22 mouse cellular contexts compared by ENCODE assay signal in genomic region chr12:36477501-36477900, GRCm38 (mm10).
DNase-seq lines count a peak whose midpoint lies in the region; ATAC-seq lines count a peak whose summit lies in the region.
"Had no signal": no experiment of that assay in that cellular context is flagged by ENCODE, and none has a peak within 500 bp of the region (broad histone marks: within the 10 kb centered on the region; RNA-seq: fewer than 3 reads in every experiment).

No protein-coding gene starts in this region.

- peak overlapping the region; percentile 57 for H3K27ac ChIP-seq in intestine, embryonic 14.5 days (ENCODE audit: low read depth)
- no peak overlapping the region; the same call in 1 of the 2 replicates for H3K27ac ChIP-seq in intestine, embryonic 16.5 days (ENCODE audit: low read length)
- H3K27ac ChIP-seq in lung, embryonic 16.5 days (ENCODE audit: low read length), result peak overlapping the region; percentile 74
- H3K27ac ChIP-seq in stomach, embryonic 15.5 days, result peak overlapping the region; percentile 44; the same call in 1 of the 2 replicates
- H3K27ac ChIP-seq: forebrain, embryonic 12.5 days; hindbrain, embryonic 13.5 days; limb, embryonic 12.5 days; liver, embryonic 13.5 days had no signal

- H3K27me3 ChIP-seq in intestine, embryonic 14.5 days (replicated peaks; ENCODE audit: control insufficient read depth, insufficient read depth, low read length), result no peaks in the 10 kb centered on the region
- no peaks in the 10 kb centered on the region for H3K27me3 ChIP-seq in intestine, embryonic 16.5 days (replicated peaks; ENCODE audit: control insufficient read depth, insufficient read depth, low read length)
- H3K27me3 ChIP-seq in lung, embryonic 16.5 days (ENCODE audit: control insufficient read depth, insufficient read depth, low read depth, low read length), result no peaks in the 10 kb centered on the region
- no peaks in the 10 kb centered on the region for H3K27me3 ChIP-seq in stomach, embryonic 15.5 days (replicated peaks)
- H3K27me3 ChIP-seq: forebrain, embryonic 12.5 days; hindbrain, embryonic 13.5 days; limb, embryonic 12.5 days; liver, embryonic 13.5 days; megakaryocyte, embryonic 14.5 days had no signal

- H3K4me1 ChIP-seq in intestine, embryonic 14.5 days (replicated peaks; ENCODE audit: control insufficient read depth, insufficient read depth, low read length), result peaks cover 18% of the 10 kb centered on the region; the same call in 1 of the 2 replicates
- H3K4me1 ChIP-seq in intestine, embryonic 16.5 days (ENCODE audit: control insufficient read depth, insufficient read depth, low read length), result peaks cover 13% of the 10 kb centered on the region
- H3K4me1 ChIP-seq in lung, embryonic 16.5 days (replicated peaks; ENCODE audit: control insufficient read depth, insufficient read depth, low read length), result peaks cover 2% of the 10 kb centered on the region; the same call in 1 of the 2 replicates
- H3K4me1 ChIP-seq in stomach, embryonic 15.5 days, result peaks cover 8% of the 10 kb centered on the region
- H3K4me1 ChIP-seq: forebrain, embryonic 12.5 days; hindbrain, embryonic 13.5 days; liver, embryonic 13.5 days; megakaryocyte, embryonic 14.5 days had no signal

- no peaks in the 10 kb centered on the region for H3K9me3 ChIP-seq in intestine, embryonic 14.5 days (ENCODE audit: control insufficient read depth, low read length)
- no peaks in the 10 kb centered on the region for H3K9me3 ChIP-seq in intestine, embryonic 16.5 days (ENCODE audit: control insufficient read depth, low read length)
- H3K9me3 ChIP-seq in lung, embryonic 16.5 days (ENCODE audit: control insufficient read depth, low read length), result no peaks in the 10 kb centered on the region
- no peaks in the 10 kb centered on the region for H3K9me3 ChIP-seq in stomach, embryonic 15.5 days
- H3K9me3 ChIP-seq: forebrain, embryonic 12.5 days; G1E; hindbrain, embryonic 13.5 days; limb, embryonic 12.5 days; liver, embryonic 13.5 days; megakaryocyte, embryonic 14.5 days had no signal

- 31% methylated on average over 6 of the region's 6 CpGs for WGBS in intestine, embryonic 14.5 days
- WGBS in intestine, embryonic 16.5 days, result 39% methylated on average over 6 of the region's 6 CpGs
- WGBS in lung, embryonic 16.5 days, result 30% methylated on average over 6 of the region's 6 CpGs
- 39% methylated on average over 6 of the region's 6 CpGs for WGBS in stomach, embryonic 15.5 days

- no peak overlapping the region for H3K4me2 ChIP-seq in intestine, embryonic 14.5 days (ENCODE audit: low read length)
- H3K4me2 ChIP-seq in intestine, embryonic 16.5 days (ENCODE audit: low read depth, low read length), result no peak overlapping the region
- H3K4me2 ChIP-seq in lung, embryonic 16.5 days (ENCODE audit: low read depth, low read length), result no peak overlapping the region
- no peak overlapping the region for H3K4me2 ChIP-seq in stomach, embryonic 15.5 days
- H3K4me2 ChIP-seq: forebrain, embryonic 12.5 days; hindbrain, embryonic 13.5 days; limb, embryonic 12.5 days; liver, embryonic 13.5 days had no signal

- H3K9ac ChIP-seq in intestine, embryonic 14.5 days (ENCODE audit: low read length), result no peak overlapping the region
- no peak overlapping the region for H3K9ac ChIP-seq in intestine, embryonic 16.5 days (ENCODE audit: low read depth, low read length)
- H3K9ac ChIP-seq in lung, embryonic 16.5 days (ENCODE audit: low read length), result no peak overlapping the region
- no peak overlapping the region for H3K9ac ChIP-seq in stomach, embryonic 15.5 days
- H3K9ac ChIP-seq: forebrain, embryonic 12.5 days; hindbrain, embryonic 13.5 days; limb, embryonic 12.5 days; liver, embryonic 13.5 days had no signal

- H3K4me3 ChIP-seq in intestine, embryonic 14.5 days (ENCODE audit: low read depth, low read length), result no peak overlapping the region
- H3K4me3 ChIP-seq in intestine, embryonic 16.5 days (ENCODE audit: low read length), result no peak overlapping the region
- H3K4me3 ChIP-seq in lung, embryonic 16.5 days (ENCODE audit: low read length), result no peak overlapping the region
- H3K4me3 ChIP-seq in stomach, embryonic 15.5 days (replicated peaks), result no peak overlapping the region
- H3K4me3 ChIP-seq: forebrain, embryonic 12.5 days; hindbrain, embryonic 13.5 days; limb, embryonic 12.5 days; liver, embryonic 13.5 days; megakaryocyte, embryonic 14.5 days had no signal

- DNase-seq in adrenal gland, adult (ENCODE audit: inconsistent age in 2 of 2, low spot score in 1 of 2), result peak; percentile 16 to 60
- no peak for DNase-seq in adrenal gland, postnatal 4 days (ENCODE audit: low spot score in 2 of 2)
- no peak for DNase-seq in intestine, embryonic 14.5 days (ENCODE audit: low spot score)
- no peak for DNase-seq in lung, postnatal 4 days
- no peak for DNase-seq in spleen, postnatal 14 days (ENCODE audit: low spot score in 2 of 2)
- DNase-seq: adrenal gland, adult 8-10 months; cerebellum, adult 18-20 months; cerebellum, postnatal 36 days; gastrocnemius, postnatal 25 days; layer of hippocampus, adult 9-11 months; liver, embryonic 13.5 days; right cerebral cortex, adult 18-20 months; thymus, postnatal 14 days had no signal

- H3K36me3 ChIP-seq in intestine, embryonic 14.5 days (ENCODE audit: control insufficient read depth, insufficient read depth, low read length), result no peaks in the 10 kb centered on the region
- H3K36me3 ChIP-seq in intestine, embryonic 16.5 days (ENCODE audit: control insufficient read depth, insufficient read depth, low read length), result no peaks in the 10 kb centered on the region
- H3K36me3 ChIP-seq in lung, embryonic 16.5 days (ENCODE audit: control insufficient read depth, insufficient read depth, low read length), result no peaks in the 10 kb centered on the region
- H3K36me3 ChIP-seq in stomach, embryonic 15.5 days, result no peaks in the 10 kb centered on the region
- H3K36me3 ChIP-seq: forebrain, embryonic 12.5 days; G1E; hindbrain, embryonic 13.5 days; limb, embryonic 12.5 days; liver, embryonic 13.5 days had no signal

- ATAC-seq in intestine, embryonic 14.5 days (replicated peaks; ENCODE audit: low FRiP score, low TSS enrichment, low read depth), result no peak
- ATAC-seq in intestine, embryonic 16.5 days, result no peak
- peak; percentile 52; the same call in 1 of the 2 replicates for ATAC-seq in lung, embryonic 16.5 days (ENCODE audit: low read depth)
- no peak for ATAC-seq in stomach, embryonic 15.5 days (ENCODE audit: insufficient read depth, low FRiP score, low read depth)
- ATAC-seq: CD4-positive, CD25-positive, alpha-beta regulatory T cell, adult 4 months had no signal

Comparison
In these comparisons a context has a peak if more than half of its experiments do, and no peak if none do; other contexts are left out.
1. DNase-seq: peak in adrenal gland, adult (2 of 2); none in adrenal gland, postnatal 4 days (0 of 2), intestine, embryonic 14.5 days (single experiment), lung, postnatal 4 days (0 of 2) and spleen, postnatal 14 days (0 of 2).